Mouse (Mus musculus): Measurements from ENCODE around the gene Socs1. TPM values are rescaled to one million over a fixed set of nuclear protein-coding genes. Genes with fewer than 3 reads are reported as not detected.

Gene Socs1
- polyA plus RNA-seq, 2 experiments, result 13.8 to 16.6 TPM

- no peak for TF ChIP-seq POLR2A (IDR thresholded peaks at IDR 0.05; ENCODE audit: borderline replicate concordance, extremely low read depth, insufficient read depth, insufficient read length)
- Histone ChIP-seq H3K27ac (replicated peaks; ENCODE audit: low read depth, low read length) (no peak overlapping the region), H3K4me1 (ENCODE audit: control insufficient read depth, insufficient read depth, low read length) (peaks cover 17% of the 10 kb centered on the region), H3K36me3 (ENCODE audit: control insufficient read depth, insufficient read depth, low read length) (no peaks in the 10 kb centered on the region), H3K27me3 (ENCODE audit: control insufficient read depth, insufficient read depth, low read length) (no peaks in the 10 kb centered on the region), H3K9me3 (ENCODE audit: control insufficient read depth, low read length) (no peaks in the 10 kb centered on the region), H3K4me3 (replicated peaks; ENCODE audit: low read length) (no peak overlapping the region), H3K9ac (ENCODE audit: low read depth, low read length, severe bottlenecking) (no peak overlapping the region), H3K4me2 (replicated peaks; ENCODE audit: low read depth, low read length, severe bottlenecking) (no peak overlapping the region)
- 56% methylated on average over 7 of the region's 7 CpGs for WGBS
- no peak for ATAC-seq (ENCODE audit: low FRiP score, low read depth)
- DNase-seq (ENCODE audit: low spot score), result no peak
These were observed 36.1 kb downstream of the Socs1 start for GRCm38 (mm10) chr16:10749226-10749625.

GRCm38 (mm10) chr16:10741082-10741481, 44.3 kb downstream of the Socs1 start:
- Histone ChIP-seq H3K27ac (replicated peaks; ENCODE audit: low read depth, low read length) (no peak overlapping the region), H3K27me3 (ENCODE audit: control insufficient read depth, insufficient read depth, low read length) (no peaks in the 10 kb centered on the region), H3K4me1 (ENCODE audit: control insufficient read depth, insufficient read depth, low read length) (peaks cover 11% of the 10 kb centered on the region), H3K36me3 (ENCODE audit: control insufficient read depth, insufficient read depth, low read length) (no peaks in the 10 kb centered on the region), H3K9ac (ENCODE audit: low read depth, low read length, severe bottlenecking) (no peak overlapping the region), H3K9me3 (ENCODE audit: control insufficient read depth, low read length) (no peaks in the 10 kb centered on the region), H3K4me2 (replicated peaks; ENCODE audit: low read depth, low read length, severe bottlenecking) (no peak overlapping the region), H3K4me3 (replicated peaks; ENCODE audit: low read length) (no peak overlapping the region)
- no peak for TF ChIP-seq POLR2A (IDR thresholded peaks at IDR 0.05; ENCODE audit: borderline replicate concordance, extremely low read depth, insufficient read depth, insufficient read length)
- DNase-seq (ENCODE audit: low spot score), result peak; percentile 22
- 81% methylated on average over 2 of the region's 2 CpGs for WGBS
- ATAC-seq (ENCODE audit: low FRiP score, low read depth), result no peak

- Histone ChIP-seq H3K27ac (replicated peaks; ENCODE audit: low read depth, low read length) (no peak overlapping the region), H3K4me1 (ENCODE audit: control insufficient read depth, insufficient read depth, low read length) (peaks cover 7% of the 10 kb centered on the region), H3K4me2 (replicated peaks; ENCODE audit: low read depth, low read length, severe bottlenecking) (no peak overlapping the region), H3K36me3 (ENCODE audit: control insufficient read depth, insufficient read depth, low read length) (no peaks in the 10 kb centered on the region), H3K9me3 (ENCODE audit: control insufficient read depth, low read length) (no peaks in the 10 kb centered on the region), H3K9ac (ENCODE audit: low read depth, low read length, severe bottlenecking) (no peak overlapping the region), H3K4me3 (replicated peaks; ENCODE audit: low read length) (no peak overlapping the region), H3K27me3 (ENCODE audit: control insufficient read depth, insufficient read depth, low read length) (no peaks in the 10 kb centered on the region)
- no peak for ATAC-seq (ENCODE audit: low FRiP score, low read depth)
- WGBS, result 63% methylated on average over 9 of the region's 9 CpGs
- DNase-seq (ENCODE audit: low spot score), result no peak
- TF ChIP-seq POLR2A (IDR thresholded peaks at IDR 0.05; ENCODE audit: borderline replicate concordance, extremely low read depth, insufficient read depth, insufficient read length), result no peak
These were observed 45.4 kb downstream of the Socs1 start for GRCm38 (mm10) chr16:10739854-10740398.

- TF ChIP-seq POLR2A (IDR thresholded peaks at IDR 0.05; ENCODE audit: borderline replicate concordance, extremely low read depth, insufficient read depth, insufficient read length), result no peak
- no peak overlapping the region for H3K27ac ChIP-seq (replicated peaks; ENCODE audit: low read depth, low read length)
These were observed 46.5 kb downstream of the Socs1 start for GRCm38 (mm10) chr16:10738866-10739265.

GRCm38 (mm10) chr16:10737571-10737970, 47.8 kb downstream of the Socs1 start:
- ATAC-seq (ENCODE audit: low FRiP score, low read depth) (no peak), DNase-seq (ENCODE audit: low spot score) (no peak)
- no peaks in the 10 kb centered on the region for H3K4me1 ChIP-seq (ENCODE audit: control insufficient read depth, insufficient read depth, low read length)
- no peak for TF ChIP-seq POLR2A (IDR thresholded peaks at IDR 0.05; ENCODE audit: borderline replicate concordance, extremely low read depth, insufficient read depth, insufficient read length)
- no peak overlapping the region for H3K4me2 ChIP-seq (replicated peaks; ENCODE audit: low read depth, low read length, severe bottlenecking)
- 37% methylated on average over 2 of the region's 2 CpGs for WGBS
- no peak overlapping the region for H3K9ac ChIP-seq (ENCODE audit: low read depth, low read length, severe bottlenecking)
- H3K27ac ChIP-seq (replicated peaks; ENCODE audit: low read depth, low read length), result peak overlapping the region; percentile 48; the same call in 1 of the 2 replicates
- no peaks in the 10 kb centered on the region for H3K9me3 ChIP-seq (ENCODE audit: control insufficient read depth, low read length)
- H3K36me3 ChIP-seq (ENCODE audit: control insufficient read depth, insufficient read depth, low read length), result no peaks in the 10 kb centered on the region
- no peaks in the 10 kb centered on the region for H3K27me3 ChIP-seq (ENCODE audit: control insufficient read depth, insufficient read depth, low read length)
- H3K4me3 ChIP-seq (replicated peaks; ENCODE audit: low read length), result no peak overlapping the region

More at GRCm38 (mm10) chr16:10738866-10739265, 46.5 kb downstream of the Socs1 start:
- H3K36me3 ChIP-seq (ENCODE audit: control insufficient read depth, insufficient read depth, low read length), result no peaks in the 10 kb centered on the region
- no peaks in the 10 kb centered on the region for H3K9me3 ChIP-seq (ENCODE audit: control insufficient read depth, low read length)
- 94% methylated on average over 3 of the region's 3 CpGs for WGBS
- H3K9ac ChIP-seq (ENCODE audit: low read depth, low read length, severe bottlenecking), result no peak overlapping the region
- ATAC-seq (ENCODE audit: low FRiP score, low read depth) (no peak), DNase-seq (ENCODE audit: low spot score) (no peak)
- no peaks in the 10 kb centered on the region for H3K27me3 ChIP-seq (ENCODE audit: control insufficient read depth, insufficient read depth, low read length)
- H3K4me2 ChIP-seq (replicated peaks; ENCODE audit: low read depth, low read length, severe bottlenecking), result no peak overlapping the region
- H3K4me3 ChIP-seq (replicated peaks; ENCODE audit: low read length), result no peak overlapping the region
- H3K4me1 ChIP-seq (ENCODE audit: control insufficient read depth, insufficient read depth, low read length), result no peaks in the 10 kb centered on the region
